Mouse (Mus musculus): ENCODE data around the gene Farsb.

The Farsb gene

DNA sequence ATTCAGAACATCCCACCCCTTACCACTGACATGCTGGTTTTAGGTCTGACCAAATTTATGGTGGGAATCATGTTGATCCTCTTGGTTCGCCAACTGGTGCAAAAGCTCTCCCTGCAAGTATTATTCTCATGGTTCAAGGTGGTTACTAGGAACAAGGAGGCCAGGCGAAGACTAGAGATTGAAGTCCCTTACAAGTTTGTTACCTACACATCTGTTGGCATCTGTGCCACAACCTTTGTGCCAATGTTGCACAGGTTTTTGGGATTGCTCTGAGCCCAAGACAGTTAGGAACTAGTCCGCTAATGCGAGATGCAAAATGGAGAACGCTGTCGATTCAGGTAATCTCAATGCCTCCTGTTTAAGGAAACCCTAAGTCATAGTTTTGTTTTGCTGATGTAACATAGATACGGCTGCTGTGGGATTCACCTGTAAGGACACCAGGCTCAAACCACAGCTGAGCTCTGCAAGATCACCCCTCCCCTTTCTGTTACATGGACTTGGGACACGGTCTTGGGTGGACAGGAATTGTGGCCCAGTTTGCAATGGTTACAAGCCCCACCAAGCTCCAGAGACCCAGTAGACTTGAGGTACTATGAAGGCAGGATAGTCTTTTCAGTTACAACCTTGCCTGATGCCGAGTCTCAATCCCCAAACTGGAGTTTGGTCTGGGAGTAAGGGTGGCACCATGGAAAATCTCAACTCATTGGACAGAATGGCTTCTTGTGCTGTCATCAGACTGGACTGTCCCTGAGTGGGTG is 71.4 kb downstream of the Farsb start:
- DNase-seq: no peak

DNA sequence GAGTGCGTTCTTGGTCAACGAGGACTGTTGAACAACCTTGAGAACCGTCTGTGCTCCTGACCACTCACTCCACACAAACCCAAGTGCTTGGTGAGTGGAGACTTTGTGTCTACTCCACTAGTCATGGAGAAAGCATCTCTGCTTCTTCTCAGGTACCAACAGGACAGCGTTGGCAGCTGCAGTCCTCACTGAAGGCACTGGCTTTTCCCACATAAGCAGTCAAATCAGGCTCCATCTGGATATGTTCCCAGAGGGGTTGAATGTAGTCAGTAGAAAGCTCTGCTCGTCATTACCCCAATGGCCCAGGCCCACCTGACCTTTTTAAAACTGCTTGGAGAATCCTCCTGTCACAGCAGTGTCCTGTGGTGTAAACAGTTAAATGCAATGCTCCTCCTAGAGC is 74.3 kb downstream of the Farsb start:
- no peak for DNase-seq

DNA sequence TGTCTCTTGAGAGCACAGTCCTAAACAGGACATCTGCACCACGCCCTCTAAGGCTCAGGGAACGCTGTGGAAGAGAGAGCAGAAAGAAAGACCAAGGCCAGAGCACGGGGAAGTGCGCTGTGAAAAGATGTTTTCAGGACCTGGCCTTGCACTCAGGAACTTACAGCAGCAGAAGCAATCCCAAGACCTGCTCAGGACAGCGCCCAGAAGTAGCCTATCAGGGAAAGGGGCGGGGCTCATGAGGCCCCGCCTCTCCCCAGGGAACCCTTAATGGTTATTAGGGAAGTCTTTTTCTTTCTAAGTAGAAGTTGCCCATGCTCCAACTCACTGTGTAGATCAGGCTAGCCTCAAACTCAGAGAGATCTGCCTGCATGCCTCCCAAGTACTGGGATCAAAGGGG is 76.0 kb downstream of the Farsb start:
- DNase-seq: no peak

DNA sequence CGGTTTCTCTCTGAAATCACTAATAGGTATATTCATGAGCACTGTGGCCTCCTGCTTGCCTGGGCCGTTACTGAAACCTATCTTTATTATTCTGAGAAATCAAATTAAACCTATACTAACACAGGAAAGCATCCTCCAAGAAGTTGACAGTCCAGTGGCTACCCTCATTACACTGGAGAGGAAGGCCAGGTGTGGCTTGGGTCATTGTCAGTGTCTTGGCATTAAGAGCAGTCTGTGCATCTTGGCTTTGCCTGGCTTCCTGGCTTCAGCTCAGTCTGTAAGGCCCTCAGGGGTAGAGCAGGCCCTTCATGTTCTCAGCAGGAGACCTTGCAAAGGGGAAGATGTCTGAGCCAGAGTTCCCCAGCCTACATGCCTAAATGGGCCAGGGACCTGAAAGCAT is 79.3 kb downstream of the Farsb start:
- no peak for DNase-seq

DNA sequence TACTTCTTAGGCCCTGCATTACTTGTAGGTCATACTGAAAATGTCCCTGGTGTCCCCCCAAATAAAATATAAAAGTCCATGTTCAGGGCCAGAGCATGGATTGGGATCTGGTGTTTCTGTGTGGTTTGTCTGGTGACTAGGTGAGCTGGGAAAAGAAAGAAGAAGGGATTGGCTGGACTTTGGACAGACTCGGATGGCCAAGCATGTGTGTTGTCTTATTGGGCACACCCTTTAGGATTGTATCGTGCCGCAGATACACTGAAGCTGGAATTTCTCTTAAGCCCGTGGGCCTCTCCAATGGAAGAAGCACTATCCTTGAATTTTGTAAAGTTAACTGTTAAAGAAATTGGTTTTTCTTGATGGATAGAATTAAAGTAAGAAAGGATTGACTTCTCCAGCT is 87.3 kb downstream of the Farsb start:
- DNase-seq: no peak

DNA sequence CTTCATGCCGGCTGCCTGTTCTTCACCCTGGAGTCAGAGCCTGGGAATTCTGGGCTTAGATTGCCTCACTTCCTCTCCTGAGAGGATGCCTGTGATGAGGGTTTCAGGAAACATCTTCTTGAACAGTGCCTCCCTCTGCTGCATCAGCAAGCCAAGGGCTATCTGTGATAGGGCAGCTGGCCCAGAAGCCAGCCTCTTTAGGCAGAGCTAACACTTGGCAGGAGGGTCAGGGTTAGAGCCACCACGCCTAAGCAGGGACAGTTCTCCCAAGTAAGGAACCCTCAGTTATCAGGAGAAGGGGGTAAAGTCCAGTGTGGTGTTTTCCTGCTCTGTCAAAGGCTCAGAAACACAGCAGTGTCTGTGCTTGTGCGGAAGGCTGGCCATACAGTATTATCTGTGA is 88.9 kb downstream of the Farsb start:
- DNase-seq: no peak

DNA sequence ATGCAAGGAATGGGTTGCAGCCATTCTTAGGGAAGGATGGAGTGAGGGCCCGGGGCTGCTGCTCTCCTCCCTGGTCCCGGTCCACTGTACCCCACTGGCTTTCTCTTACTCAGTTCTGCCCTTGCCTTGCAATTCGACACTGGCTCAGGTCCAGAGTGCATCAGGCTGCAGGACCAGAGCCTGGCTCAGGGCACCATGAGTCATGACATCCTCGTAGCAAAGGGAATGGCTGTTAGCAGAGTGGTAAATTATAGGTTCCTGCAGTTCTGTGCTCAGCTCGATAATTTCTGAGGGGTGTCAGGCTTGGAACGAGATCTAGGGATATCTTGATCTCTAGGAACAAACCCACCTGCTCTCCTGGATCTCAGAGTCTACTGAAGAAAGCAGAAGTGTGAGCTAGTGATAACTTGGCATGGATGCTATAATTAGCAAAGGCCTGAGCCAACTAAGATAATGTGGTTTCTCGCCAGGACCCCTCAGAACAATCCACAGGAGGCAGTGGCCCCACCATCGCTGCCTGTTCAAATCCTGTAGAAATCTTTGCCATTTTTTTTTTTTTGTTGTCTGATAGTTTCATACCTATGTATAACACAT is 92.3 kb downstream of the Farsb start:
- DNase-seq: no peak

DNA sequence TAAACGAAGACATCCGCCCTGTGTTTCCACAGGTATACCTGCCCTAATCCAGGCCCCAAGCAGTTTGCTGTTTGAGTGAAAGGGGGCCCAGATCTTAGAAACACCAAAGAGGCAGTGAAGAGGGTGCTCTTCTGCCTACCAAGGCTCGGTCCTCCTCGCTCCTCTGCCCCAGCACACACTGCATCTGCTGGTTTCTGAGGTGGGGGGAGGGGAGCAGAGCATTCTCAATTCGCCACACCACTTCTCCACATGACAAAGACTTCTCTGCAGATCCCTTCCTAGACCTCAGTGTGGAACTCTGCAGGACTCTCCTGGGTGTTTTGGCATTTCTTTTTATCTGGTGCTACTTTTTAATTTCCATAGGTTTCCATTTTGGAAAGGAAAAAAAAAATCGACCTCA is 93.0 kb downstream of the Farsb start:
- no peak for DNase-seq

DNA sequence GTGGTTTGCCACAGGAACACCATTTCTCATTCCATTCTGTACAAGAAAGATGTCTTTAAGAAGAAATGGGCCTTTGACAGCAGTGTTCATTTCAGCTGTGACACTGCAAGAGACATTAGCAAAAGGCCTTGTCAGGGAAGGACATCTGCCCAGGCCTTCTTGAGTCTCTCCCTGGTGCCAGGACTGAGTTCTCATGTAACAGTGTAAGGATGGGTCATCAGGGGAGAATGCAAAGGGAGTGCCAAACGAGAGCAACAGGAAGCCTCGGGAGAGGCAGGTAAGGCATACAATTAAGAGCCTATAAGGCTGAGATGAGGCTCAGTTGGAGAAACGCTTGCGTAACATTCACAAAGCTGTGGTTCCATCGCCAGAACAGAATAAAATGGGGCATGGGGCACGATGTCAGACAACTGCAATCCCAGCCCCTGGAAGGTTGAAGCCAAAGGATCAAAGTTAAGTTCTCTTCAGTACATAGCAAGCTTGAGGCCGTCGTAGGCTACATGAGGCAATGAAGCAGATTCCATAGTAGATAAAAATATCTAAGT is 93.4 kb downstream of the Farsb start:
- no peak for DNase-seq

DNA sequence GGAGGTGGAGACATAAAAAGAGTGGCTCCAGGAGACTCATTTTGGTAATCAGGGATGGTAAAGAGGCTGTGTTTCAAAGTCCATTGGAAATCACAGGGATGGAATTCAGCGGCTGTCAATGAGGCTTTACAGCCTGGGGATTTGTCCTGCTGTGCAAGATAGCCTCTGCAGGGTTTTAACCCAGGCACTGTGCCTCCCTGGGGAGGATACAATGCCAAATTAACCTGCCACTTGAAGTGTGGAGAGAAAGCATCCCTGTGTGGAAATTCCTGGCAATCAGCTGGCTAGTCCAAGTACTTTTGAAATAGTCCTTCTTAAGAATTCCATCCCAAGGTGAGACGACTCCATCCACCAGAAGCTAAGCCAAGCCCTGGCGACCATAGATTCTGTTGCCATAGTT is 99.8 kb downstream of the Farsb start:
- DNase-seq: no peak

DNA sequence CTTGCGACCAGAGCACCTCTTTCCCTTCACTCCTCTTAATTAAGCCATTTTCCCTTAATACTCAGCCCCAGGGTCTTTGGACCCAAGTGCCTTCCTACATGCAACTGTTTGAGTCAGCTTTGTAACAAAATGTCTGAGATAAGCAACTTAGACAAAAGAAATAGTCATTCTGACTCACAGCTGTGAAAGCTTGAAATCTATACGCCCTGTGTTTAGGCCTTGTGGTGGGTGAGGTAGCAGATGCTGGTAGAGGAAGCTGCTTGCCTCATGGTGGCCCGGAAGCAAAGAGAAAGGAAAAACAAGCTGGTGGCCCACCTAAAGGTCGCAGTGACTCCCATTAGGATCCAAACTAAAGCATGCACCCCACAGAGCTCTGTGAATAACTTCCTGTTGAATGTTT is 100.8 kb downstream of the Farsb start:
- no peak for DNase-seq

DNA sequence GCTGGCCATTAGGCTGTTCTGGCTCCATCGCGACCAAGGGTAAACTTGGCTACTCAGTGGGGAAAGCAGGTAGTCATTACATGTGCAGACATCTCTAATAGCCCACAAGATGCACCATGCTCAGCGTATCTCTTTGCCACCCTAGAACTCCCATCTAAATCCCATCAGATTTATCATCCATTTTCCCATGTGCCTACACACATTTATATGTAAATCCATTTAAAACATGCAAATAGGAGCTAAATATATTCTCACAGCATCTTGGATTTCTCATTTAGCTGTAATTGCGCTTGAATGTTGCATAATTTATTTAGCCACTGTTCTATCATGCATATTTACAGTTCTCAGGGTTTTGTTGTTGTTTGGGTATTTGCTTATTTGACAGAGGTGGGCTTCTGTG is 107.7 kb downstream of the Farsb start:
- no peak for DNase-seq

DNA sequence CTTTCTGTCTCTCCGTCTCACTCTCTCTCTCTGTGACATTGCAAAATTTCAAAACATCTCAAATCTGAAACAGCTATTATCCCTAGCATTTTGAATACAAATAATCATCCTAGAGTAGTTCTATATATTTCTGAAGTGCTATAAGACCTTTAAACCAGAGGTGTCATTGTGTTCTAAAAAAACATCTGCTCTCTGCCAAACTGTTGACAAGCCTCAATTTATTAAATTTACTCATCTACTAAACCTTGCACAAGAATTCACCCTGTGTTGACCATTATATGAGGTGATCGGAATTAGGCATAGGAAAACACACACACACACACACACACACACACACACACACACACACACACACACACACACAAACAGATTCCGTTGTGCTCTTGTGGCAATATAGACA is 113.6 kb downstream of the Farsb start:
- no peak for DNase-seq

DNA sequence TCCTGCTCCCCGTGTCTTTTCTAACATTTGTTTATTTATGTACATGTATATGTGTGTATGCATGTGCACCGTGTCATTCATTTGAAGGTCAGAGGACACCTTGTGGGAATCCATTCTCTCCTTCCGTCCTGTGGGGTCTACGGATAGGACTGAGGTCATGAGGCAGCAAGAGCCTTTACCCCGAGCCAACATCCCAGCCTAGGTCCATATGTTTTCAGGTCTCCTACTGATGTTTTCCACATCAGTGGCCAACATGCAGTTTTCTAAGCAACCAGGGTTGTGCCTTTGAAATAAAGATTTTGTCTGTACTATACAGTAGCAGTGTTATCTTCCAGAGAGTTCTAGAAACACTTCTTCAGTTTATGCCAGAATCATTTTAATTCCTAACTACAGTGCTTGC is 114.9 kb downstream of the Farsb start:
- no peak for DNase-seq

DNA sequence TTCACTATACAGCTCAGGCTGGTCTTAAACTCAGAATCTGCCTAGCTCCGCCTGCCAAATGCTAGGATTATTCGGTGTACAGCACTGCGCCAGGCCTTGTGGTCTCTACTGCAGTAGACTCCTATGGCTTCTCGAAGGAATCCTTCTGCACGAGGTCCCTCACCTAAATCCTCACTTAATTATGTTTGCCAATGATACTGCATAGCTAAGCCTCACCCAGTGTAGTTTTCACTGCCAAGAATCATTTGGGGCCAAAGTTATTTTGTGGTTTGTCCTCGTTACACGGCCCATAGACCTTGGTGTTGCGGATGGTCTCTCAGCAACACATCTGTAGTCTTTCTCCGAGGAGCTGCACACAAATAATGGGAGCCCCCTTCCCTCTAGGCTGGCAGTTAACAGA is 116.4 kb downstream of the Farsb start:
- no peak for DNase-seq

DNA sequence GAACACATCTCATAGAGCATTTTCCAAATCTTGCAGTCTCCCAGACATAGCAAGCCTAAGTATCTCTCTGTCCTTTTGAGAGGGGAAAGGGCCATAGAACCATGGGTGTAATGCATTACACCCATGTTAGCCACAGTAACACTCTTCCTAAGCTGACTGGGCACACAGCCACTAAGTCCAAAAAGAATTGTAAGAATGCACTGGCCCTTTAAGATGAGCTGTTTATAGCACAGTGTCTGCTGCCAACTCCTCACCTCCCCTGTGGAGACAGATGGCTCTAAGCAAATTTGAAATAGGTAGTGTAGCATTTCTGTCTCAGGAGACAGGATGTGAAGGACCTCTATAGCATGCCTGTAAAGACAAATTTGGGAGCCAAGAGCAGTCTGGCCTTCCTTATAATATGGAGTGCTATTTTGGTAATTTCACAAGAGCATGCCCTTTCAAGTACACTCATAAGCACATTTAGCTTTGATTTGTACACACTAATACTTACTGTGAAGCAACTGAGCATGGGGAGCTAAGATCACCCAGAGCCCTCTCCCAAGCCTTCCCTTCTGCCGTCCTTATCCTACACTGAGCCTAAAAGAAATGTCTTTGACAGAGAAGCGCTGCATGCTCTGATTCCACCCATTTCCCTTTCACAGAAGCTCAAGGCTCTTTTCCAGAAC is 117.0 kb downstream of the Farsb start:
- peak; percentile 36 for DNase-seq

DNA sequence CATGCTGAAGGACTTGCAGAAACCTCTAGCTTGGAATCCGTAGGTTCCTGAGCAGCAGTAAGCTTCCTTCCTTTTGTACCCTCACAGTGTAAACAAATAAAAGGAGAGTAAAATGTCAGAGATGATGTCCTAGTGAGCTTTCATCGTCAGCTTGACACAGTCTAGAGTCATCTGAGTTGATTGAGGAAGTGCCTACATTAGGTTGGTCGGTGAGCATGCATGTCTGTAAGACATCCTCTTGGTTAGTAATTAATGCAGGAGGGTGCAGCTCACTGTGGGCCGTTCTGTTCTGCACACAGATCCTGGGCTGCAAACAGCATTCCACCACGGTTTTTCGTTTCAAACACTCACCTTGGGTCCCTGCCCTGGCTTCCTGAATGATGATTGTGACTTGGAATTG is 118.6 kb downstream of the Farsb start:
- no peak for DNase-seq

Data from retina, postnatal 1 day (tissue).